Mouse (Mus musculus) megakaryocyte, embryonic 14.5 days (primary cell): ENCODE measurements at regions not wholly inside any gene's neighbourhood (a gene's known extent, or its start where the extent isn't known, plus 50 kb on each side); places are given as distances from the start of the nearest gene placed in this dataset.

ENCODE experiments used
- FLI1 ChIP-seq: IDR thresholded peaks from 2 replicates; pipeline ENCODE4 v1.6.1; 2012; ENCODE audit warnings: low read length, inconsistent platforms, mixed read lengths
- GATA1 ChIP-seq: IDR thresholded peaks from 3 replicates; pipeline ENCODE4 v1.6.1; 2012; ENCODE audit warnings: mixed read lengths, low read length, inconsistent platforms, borderline replicate concordance

DNA sequence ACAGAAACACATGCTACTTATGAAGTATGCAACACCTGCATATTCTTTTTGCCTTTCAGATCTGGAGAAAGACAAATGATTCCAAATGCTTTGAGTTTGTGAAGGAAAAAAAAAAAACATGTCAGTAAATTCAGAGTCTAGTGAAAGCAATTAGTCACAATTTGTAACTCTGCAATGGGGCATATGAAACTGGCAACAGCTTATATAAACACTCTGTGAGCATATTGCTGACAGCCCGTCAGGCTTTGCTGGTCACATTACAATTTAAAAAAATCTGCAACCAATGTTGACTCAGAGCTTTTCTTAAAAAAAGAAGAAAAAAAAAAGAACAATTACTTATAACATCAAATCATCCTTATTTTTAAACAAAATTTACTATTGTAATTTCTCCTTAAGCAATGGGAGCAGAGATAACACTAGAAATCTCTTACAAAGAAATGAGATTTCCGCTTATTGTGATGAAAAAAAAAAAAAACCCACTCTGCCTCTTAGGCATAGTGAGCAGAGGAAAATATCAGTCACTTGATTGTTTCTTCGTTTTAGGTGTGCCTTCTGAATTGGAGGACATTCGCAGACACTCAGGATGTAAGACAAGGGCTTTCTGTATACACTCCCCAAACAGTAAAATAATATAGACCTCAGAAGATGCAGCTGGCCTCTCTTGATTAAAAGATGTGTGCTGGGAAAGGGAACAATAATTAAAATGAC lies 115.1 kb upstream of the Asb5 start:
- TF ChIP-seq GATA1 (no peak), FLI1 (no peak)
